Mouse (Mus musculus) lung, embryonic 14.5 days (tissue): ENCODE data around the gene Lrrc74a. TPM values are rescaled to one million over a fixed set of nuclear protein-coding genes. Genes with fewer than 3 reads are reported as not detected.

ENCODE experiments used
- ATAC-seq: fragments of 200-750 bp; cut with Nextera tagmentation; 2 replicates; pipeline ENCODE4 v1.8.0; 2017; ENCODE audit warnings: mild to moderate bottlenecking, moderate TSS enrichment, moderate library complexity; ENCODE audit not compliant: insufficient read depth
- DNase-seq: peaks from one replicate; pipeline ENCODE4 v3.0.0-alpha.2; 2015
- H3K27ac ChIP-seq: fragments of 300-500 bp; sonication (generic); 2 replicates; pipeline ENCODE4 v1.5.1; 2014; ENCODE audit warnings: low read depth, mild to moderate bottlenecking, moderate library complexity
- H3K27me3 ChIP-seq: fragments of 300-500 bp; sonication (generic); 2 replicates; pipeline ENCODE4 v1.6.1; 2014; ENCODE audit warnings: low read length, control low read depth; ENCODE audit not compliant: insufficient read depth
- H3K36me3 ChIP-seq: fragments of 300-500 bp; sonication (generic); 2 replicates; pipeline ENCODE4 v1.6.1; 2014; ENCODE audit warnings: control low read depth; ENCODE audit not compliant: insufficient read depth
- H3K4me1 ChIP-seq: fragments of 300-500 bp; sonication (generic); 2 replicates; pipeline ENCODE4 v1.6.1; 2014; ENCODE audit warnings: antibody characterized with exemption, control low read depth; ENCODE audit not compliant: insufficient read depth
- H3K4me2 ChIP-seq: fragments of 300-500 bp; sonication (generic); 2 replicates; pipeline ENCODE4 v1.6.1; 2014; ENCODE audit warnings: mild to moderate bottlenecking
- H3K4me3 ChIP-seq: fragments of 300-500 bp; sonication (generic); 2 replicates; pipeline ENCODE4 v1.5.1; 2014; ENCODE audit warnings: low read depth, low read length
- H3K9ac ChIP-seq: fragments of 300-500 bp; sonication (generic); 2 replicates; pipeline ENCODE4 v1.6.1; 2014
- H3K9me3 ChIP-seq: fragments of 300-500 bp; sonication (generic); 2 replicates; pipeline ENCODE4 v1.6.1; 2016; ENCODE audit warnings: low read depth, low read length, control low read depth
- CTCF ChIP-seq: IDR thresholded peaks from 2 replicates; pipeline ENCODE4 v1.5.1; 2016; ENCODE audit warnings: antibody characterized with exemption, low read depth
- WGBS: fragments of 180-500 bp; shearing (Covaris S2); extraction: QIAGEN DNeasy Blood & Tissue Kit; methylation state at CpG from one replicate; pipeline ENCODE4 v1.1.7; 2014; 5-methylcytosine and 5-hydroxymethylcytosine counted together
- polyA plus RNA-seq: library from polyadenylated mRNA; unstranded; fragments of >200 nt; fragmentation: Nextera tagmentation; extraction: Ambion mirVana; gene quantifications from 2 replicates; pipeline ENCODE4 v1.2.1, GENCODE M21; 2014

Gene Lrrc74a
- polyA plus RNA-seq, 1 experiment from 2014 or later = not detected

DNA sequence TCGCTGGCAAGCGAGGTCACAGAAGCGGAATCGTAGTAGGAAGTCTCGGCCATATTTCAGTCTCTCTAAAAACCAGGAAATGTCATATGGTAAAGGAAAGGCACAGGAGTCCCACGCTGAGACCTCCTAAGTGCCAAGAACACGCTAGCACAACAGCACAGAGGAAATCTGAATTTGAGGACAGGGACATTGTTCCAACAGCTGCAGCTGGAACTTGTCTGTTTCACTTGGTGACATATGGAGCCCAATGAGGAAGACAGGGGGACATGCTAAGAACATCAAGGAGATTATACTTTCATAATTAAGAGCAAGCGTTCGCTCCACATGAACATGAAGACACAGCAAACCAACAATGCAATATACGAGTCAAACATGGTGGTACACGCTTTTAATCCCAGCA, 17.2 kb upstream of the Lrrc74a start:
- H3K27ac ChIP-seq = no peak overlapping the region
- no peak overlapping the region for H3K9ac ChIP-seq
- no peak for ATAC-seq
- H3K27me3 ChIP-seq = no peaks in the 10 kb centered on the region
- H3K4me3 ChIP-seq = no peak overlapping the region
- H3K4me1 ChIP-seq = no peaks in the 10 kb centered on the region
- no peaks in the 10 kb centered on the region for H3K9me3 ChIP-seq
- 64% methylated on average over 11 of the region's 11 CpGs for WGBS
- no peaks in the 10 kb centered on the region for H3K36me3 ChIP-seq
- no peak for TF ChIP-seq CTCF
- no peak overlapping the region for H3K4me2 ChIP-seq
- DNase-seq = peak; percentile 64

GRCm38 (mm10) chr12:86719961-86720639, 14.1 kb upstream of the Lrrc74a start:
- ATAC-seq (no peak), DNase-seq (no peak)
- H3K36me3 ChIP-seq = no peaks in the 10 kb centered on the region
- no peaks in the 10 kb centered on the region for H3K27me3 ChIP-seq
- H3K4me2 ChIP-seq = no peak overlapping the region
- H3K9me3 ChIP-seq = no peaks in the 10 kb centered on the region
- no peak overlapping the region for H3K27ac ChIP-seq
- H3K4me1 ChIP-seq = peaks cover 1% of the 10 kb centered on the region; the same call in 1 of the 2 replicates
- 83% methylated on average over 18 of the region's 18 CpGs for WGBS
- no peak overlapping the region for H3K4me3 ChIP-seq
- no peak overlapping the region for H3K9ac ChIP-seq
- TF ChIP-seq CTCF = no peak

DNA sequence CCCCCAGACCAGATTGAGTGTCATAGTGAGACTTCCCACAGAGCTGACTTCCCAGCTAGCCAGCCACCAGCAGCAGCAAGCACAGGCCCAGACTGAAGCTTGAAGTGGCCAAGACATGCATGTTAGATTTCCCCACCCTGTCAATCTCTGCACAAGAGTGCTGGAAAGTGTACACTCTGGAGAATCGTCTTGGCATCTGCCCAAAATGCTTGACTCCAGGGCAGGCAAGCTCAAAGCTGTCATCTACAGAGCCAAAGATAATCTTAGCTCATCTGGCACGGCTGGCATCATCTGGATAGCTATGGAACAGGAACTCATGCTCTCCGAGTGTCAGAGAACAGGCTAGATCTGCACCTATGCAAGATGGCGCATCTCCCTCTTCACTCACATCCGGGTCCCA, 12.7 kb upstream of the Lrrc74a start:
- Histone ChIP-seq H3K27ac (no peak overlapping the region), H3K9ac (no peak overlapping the region), H3K36me3 (no peaks in the 10 kb centered on the region), H3K9me3 (no peaks in the 10 kb centered on the region), H3K4me1 (peaks cover 5% of the 10 kb centered on the region; the same call in 1 of the 2 replicates), H3K4me3 (no peak overlapping the region), H3K4me2 (no peak overlapping the region), H3K27me3 (no peaks in the 10 kb centered on the region)
- ATAC-seq (no peak), DNase-seq (peak; percentile 71)
- TF ChIP-seq CTCF = no peak
- WGBS = 65% methylated on average over 5 of the region's 5 CpGs

- Histone ChIP-seq H3K27ac (no peak overlapping the region), H3K9me3 (no peaks in the 10 kb centered on the region), H3K4me2 (no peak overlapping the region), H3K27me3 (no peaks in the 10 kb centered on the region), H3K9ac (no peak overlapping the region), H3K4me3 (no peak overlapping the region), H3K4me1 (peaks cover 5% of the 10 kb centered on the region; the same call in 1 of the 2 replicates), H3K36me3 (no peaks in the 10 kb centered on the region)
- no peak for TF ChIP-seq CTCF
- ATAC-seq (no peak), DNase-seq (no peak)
- WGBS = 57% methylated on average over 2 of the region's 2 CpGs
These were observed 9.9 kb upstream of the Lrrc74a start for GRCm38 (mm10) chr12:86724300-86724699.

DNA sequence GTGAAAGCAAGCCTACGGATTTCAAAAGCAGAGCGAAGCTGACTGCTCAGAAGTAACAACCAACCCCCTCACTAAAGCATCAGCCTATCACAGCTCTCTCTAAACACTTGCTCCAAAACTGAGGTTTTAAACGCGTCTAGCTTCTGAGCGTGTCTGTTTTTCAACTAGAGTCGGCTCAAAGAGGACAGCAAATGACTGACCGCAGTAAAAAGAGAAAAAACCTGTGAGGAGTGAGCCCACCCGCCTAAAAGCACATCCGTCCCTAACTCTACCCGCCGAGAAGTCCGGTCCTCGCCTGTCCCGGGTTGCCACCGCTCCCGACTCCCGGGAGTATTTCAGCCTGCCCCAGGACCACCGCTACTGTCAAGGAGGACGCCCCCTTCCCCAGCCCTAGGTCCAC, 8.5 kb upstream of the Lrrc74a start:
- Histone ChIP-seq H3K27ac (peak overlapping the region; percentile 58; the same call in 1 of the 2 replicates), H3K4me3 (peak overlapping the region; percentile 68), H3K4me2 (peak overlapping the region; percentile 98), H3K9me3 (no peaks in the 10 kb centered on the region), H3K27me3 (no peaks in the 10 kb centered on the region), H3K36me3 (no peaks in the 10 kb centered on the region), H3K9ac (peak overlapping the region; percentile 64), H3K4me1 (peaks cover 5% of the 10 kb centered on the region; the same call in 1 of the 2 replicates)
- peak; percentile 25; the same call in 1 of the 2 replicates for ATAC-seq
- peak; percentile 65 for DNase-seq
- WGBS = 0% methylated on average over 19 of the region's 19 CpGs
- TF ChIP-seq CTCF = no peak

DNA sequence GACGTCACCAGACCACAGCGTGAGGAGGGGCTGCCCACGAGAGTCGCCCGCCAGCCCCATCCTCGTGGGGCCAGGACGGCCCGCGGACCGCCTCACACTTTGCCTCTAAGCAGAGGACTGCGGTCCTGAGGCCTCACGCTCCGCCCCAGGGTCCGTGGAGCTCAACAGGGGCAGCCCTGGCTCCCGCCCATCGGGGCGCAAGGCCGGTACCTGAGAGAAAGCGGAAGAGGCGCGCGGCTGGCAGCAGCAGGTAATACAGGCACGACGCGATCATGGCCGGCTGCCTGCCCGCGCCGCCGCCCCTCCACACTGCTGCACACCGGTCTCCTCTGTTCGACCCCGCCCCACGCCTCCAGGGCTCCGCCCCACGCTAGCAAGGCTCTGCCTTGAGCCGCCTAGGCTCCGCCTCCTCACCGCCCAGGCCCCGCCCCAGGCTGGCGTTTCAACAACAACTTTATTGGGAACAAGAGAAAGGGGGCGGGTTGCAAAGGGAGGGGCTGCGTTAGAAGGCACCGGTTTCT, 8.0 kb upstream of the Lrrc74a start, which contains the start of gene Angel1:
Angel1 (minus strand) TSS at position 341 of the 521 bp plus-strand sequence.
- Histone ChIP-seq H3K4me3 (peak within 1 kb of the TSS; percentile 68), H3K27ac (peak within 1 kb of the TSS; percentile 58; the same call in 1 of the 2 replicates), H3K9me3 (no peaks in the 10 kb centered on the region), H3K4me2 (peak within 1 kb of the TSS; percentile 98), H3K9ac (peak within 1 kb of the TSS; percentile 64), H3K4me1 (peaks cover 5% of the 10 kb centered on the region; the same call in 1 of the 2 replicates), H3K36me3 (no peaks in the 10 kb centered on the region), H3K27me3 (no peaks in the 10 kb centered on the region)
- under 1% methylated on average over 43 of the region's 44 CpGs for WGBS
- peak; percentile 40; the same call in 1 of the 2 replicates for TF ChIP-seq CTCF
- ATAC-seq (peak; percentile 99), DNase-seq (peak; percentile 98)

GRCm38 (mm10) chr12:86761036-86761435, 26.9 kb downstream of the Lrrc74a start:
- H3K9ac ChIP-seq = no peak overlapping the region
- no peak overlapping the region for H3K27ac ChIP-seq
- H3K27me3 ChIP-seq = no peaks in the 10 kb centered on the region
- H3K36me3 ChIP-seq = no peaks in the 10 kb centered on the region
- no peak overlapping the region for H3K4me3 ChIP-seq
- no peaks in the 10 kb centered on the region for H3K4me1 ChIP-seq
- 69% methylated on average over 13 of the region's 13 CpGs for WGBS
- ATAC-seq (no peak), DNase-seq (no peak)
- TF ChIP-seq CTCF = no peak
- no peak overlapping the region for H3K4me2 ChIP-seq
- peaks cover 3% of the 10 kb centered on the region; the same call in 1 of the 2 replicates for H3K9me3 ChIP-seq
